Mouse (Mus musculus): Measurements from ENCODE around the gene Naa80. TPM values are rescaled to one million over a fixed set of nuclear protein-coding genes. Genes with fewer than 3 reads are reported as not detected.
A peak's percentile ranks its signal among the peaks of the same experiment; 100 is the strongest.

Gene Naa80
- total and polyA plus RNA-seq, 2 experiments from 2014 or later, result 19.4 to 32.8 TPM

DNA sequence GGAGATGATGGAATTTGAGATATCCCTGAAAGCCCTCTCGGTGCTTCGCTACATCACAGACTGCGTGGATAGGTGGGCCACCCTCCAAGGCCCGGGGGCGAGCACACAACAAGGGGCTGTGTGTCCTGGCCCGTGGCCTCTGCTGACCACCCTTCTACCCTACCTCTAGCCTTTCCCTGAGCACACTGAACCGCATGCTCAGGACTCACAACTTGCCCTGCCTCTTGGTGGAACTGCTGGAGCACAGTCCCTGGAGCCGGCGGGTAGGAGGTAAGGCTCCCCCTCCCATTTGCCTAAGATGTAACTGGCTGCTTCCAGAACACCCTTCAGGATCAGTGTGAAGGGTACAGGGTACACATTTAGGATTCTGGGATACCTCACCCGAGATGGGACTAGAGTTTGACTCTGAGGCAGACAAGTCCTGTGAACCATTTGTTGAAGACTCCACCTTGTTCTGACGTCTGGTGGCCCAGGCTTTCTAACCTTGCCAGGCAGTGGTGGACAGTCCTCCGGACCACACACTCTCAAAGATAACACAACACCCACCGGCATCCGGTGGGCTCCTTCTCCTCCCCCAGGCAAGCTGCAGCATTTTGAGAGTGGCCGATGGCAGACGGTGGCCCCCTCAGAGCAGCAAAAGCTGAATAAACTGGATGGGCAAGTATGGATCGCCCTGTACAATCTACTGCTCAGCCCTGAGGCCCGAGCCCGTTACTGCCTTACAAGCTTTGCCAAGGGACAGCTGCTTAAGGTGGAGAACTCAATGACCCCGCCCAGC lies 29.2 kb upstream of the Naa80 start:
- no peak overlapping the region for H3K27ac ChIP-seq
- TF ChIP-seq CTCF (IDR thresholded peaks at IDR 0.05; ENCODE audit: low read depth), result no peak
- H3K9me3 ChIP-seq (ENCODE audit: low read length), result no peaks in the 10 kb centered on the region
- 85% methylated on average over 20 of the region's 20 CpGs for WGBS
- no peak overlapping the region for H3K9ac ChIP-seq (replicated peaks; ENCODE audit: low read length)
- no peak for ATAC-seq
- H3K4me1 ChIP-seq (ENCODE audit: insufficient read depth, low read length), result peaks cover 30% of the 10 kb centered on the region
- no peak for DNase-seq (ENCODE audit: low spot score)
- H3K4me2 ChIP-seq (ENCODE audit: low read depth, low read length), result no peak overlapping the region
- H3K27me3 ChIP-seq (ENCODE audit: insufficient read depth, low read length), result 0 out of 2 replicates have a peak, but pooled peaks cover 7% of the 10 kb centered on the region
- H3K4me3 ChIP-seq (ENCODE audit: low read length), result no peak overlapping the region
- H3K36me3 ChIP-seq (ENCODE audit: insufficient read depth, low read length), result no peaks in the 10 kb centered on the region; the same call in 1 of the 2 replicates

DNA sequence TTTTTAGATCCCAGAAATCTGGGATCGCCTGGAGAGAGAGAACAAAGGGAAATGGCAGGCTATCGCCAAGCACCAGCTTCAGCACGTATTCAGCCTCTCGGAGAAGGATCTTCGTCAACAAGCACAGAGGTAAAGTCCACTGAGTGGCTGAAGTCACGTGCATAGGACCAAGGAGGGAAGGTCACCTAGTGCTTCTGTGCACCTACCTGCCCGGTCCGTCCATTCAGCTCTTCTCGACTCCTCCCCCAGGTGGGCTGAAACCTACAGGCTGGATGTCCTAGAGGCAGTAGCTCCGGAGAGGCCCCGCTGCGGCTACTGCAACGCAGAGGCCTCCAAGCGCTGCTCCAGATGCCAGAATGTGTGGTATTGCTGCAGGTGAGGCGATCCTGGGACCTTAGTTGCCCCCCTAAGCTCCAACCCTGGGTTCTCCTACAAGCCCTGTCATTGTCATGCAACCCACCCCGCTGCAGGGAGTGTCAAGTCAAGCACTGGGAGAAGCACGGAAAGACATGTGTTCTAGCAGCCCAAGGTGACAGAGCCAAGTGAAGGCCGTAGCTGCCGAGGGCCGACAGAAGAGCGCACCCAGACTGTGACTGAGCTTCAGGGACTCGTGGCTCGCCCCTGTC lies 28.1 kb upstream of the Naa80 start:
- H3K27me3 ChIP-seq (ENCODE audit: insufficient read depth, low read length), result 0 out of 2 replicates have a peak, but pooled peaks cover 7% of the 10 kb centered on the region
- no peak for TF ChIP-seq CTCF (IDR thresholded peaks at IDR 0.05; ENCODE audit: low read depth)
- no peak overlapping the region for H3K9ac ChIP-seq (replicated peaks; ENCODE audit: low read length)
- H3K4me3 ChIP-seq (ENCODE audit: low read length), result 0 out of 2 replicates have a peak overlapping the region, but pooled peaks have one; percentile 29
- peaks cover 31% of the 10 kb centered on the region for H3K4me1 ChIP-seq (ENCODE audit: insufficient read depth, low read length)
- ATAC-seq (no peak), DNase-seq (ENCODE audit: low spot score) (no peak)
- peak overlapping the region; percentile 58 for H3K4me2 ChIP-seq (ENCODE audit: low read depth, low read length)
- WGBS, result 42% methylated on average over 22 of the region's 23 CpGs
- H3K36me3 ChIP-seq (ENCODE audit: insufficient read depth, low read length), result no peaks in the 10 kb centered on the region
- H3K9me3 ChIP-seq (ENCODE audit: low read length), result no peaks in the 10 kb centered on the region
- H3K27ac ChIP-seq, result no peak overlapping the region

DNA sequence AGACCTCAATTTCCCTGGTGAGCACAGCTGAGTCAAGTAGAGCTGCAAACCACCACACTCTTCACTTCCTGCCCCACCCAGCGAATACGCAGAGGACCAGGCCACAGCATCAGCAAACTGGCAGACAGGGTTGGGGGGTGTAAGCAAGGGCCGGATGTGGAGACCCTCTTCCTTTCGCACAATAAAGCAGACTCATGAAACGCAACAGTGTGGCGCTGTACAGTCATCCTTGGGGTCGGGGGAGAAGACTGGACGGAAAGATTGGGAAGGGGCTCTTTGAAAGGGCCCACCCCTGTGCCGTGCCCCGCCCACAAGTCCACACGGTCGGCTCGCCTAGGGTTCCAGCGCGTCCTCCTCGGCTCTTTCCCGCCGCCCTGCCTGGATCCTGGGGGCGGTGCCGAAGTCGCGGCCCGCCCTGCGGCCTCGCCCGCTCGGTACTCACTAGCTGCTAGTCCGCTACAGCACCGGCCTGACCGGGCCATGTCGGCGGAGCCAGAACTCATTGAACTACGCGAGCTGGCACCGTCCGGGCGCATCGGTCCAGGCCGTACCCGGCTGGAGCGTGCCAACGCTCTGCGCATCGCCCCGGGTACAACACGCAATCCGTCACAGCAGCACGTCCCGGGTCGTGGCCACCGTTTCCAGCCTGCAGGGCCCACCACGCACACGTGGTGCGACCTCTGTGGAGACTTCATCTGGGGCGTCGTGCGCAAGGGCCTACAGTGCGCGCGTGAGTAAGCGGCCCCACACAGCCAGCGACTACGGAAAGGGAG lies 27.4 kb upstream of the Naa80 start, which contains the start of gene Rassf1:
Rassf1 (plus strand) TSS at position 439 of the 773 bp plus-strand sequence.
- WGBS, result 5% methylated on average over 63 of the region's 63 CpGs
- Histone ChIP-seq H3K4me1 (ENCODE audit: insufficient read depth, low read length) (peaks cover 38% of the 10 kb centered on the region), H3K4me2 (ENCODE audit: low read depth, low read length) (peak within 1 kb of the TSS; percentile 58), H3K36me3 (ENCODE audit: insufficient read depth, low read length) (no peaks in the 10 kb centered on the region), H3K9ac (replicated peaks; ENCODE audit: low read length) (peak within 1 kb of the TSS; percentile 31), H3K27ac (peak within 1 kb of the TSS; percentile 23; the same call in 1 of the 2 replicates), H3K27me3 (ENCODE audit: insufficient read depth, low read length) (0 out of 2 replicates have a peak, but pooled peaks cover 7% of the 10 kb centered on the region), H3K9me3 (ENCODE audit: low read length) (no peaks in the 10 kb centered on the region), H3K4me3 (ENCODE audit: low read length) (peak within 1 kb of the TSS; percentile 29)
- DNase-seq (ENCODE audit: low spot score), result peak; percentile 39
- TF ChIP-seq CTCF (IDR thresholded peaks at IDR 0.05; ENCODE audit: low read depth), result no peak; the same call in 1 of the 2 replicates
- ATAC-seq, result no peak

DNA sequence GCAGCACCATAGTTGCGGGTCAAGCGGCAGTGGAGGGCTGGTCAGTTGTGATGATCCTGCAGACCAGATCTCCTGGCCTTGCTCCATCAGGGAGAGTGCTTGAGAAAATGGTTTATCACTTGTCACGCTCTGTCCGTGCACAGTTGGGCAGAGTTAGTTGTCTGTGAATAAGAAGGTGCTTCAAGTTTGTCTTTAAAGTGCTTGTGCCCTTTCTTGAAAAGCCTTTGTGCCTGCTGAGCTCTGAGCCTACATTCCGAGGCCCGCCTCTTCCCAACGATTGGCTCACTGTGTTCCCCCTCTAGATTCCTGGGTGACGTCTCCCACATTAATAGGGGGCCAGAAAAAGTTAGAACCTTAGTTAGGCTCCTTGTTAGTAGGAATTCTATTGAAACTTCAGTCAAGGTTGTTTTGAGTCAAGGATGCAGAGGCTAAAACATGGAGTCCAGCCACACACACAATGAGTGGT lies 26.8 kb upstream of the Naa80 start:
- H3K27me3 ChIP-seq (ENCODE audit: insufficient read depth, low read length), result 0 out of 2 replicates have a peak, but pooled peaks cover 7% of the 10 kb centered on the region
- H3K4me2 ChIP-seq (ENCODE audit: low read depth, low read length), result peak overlapping the region; percentile 58
- peak overlapping the region; percentile 31 for H3K9ac ChIP-seq (replicated peaks; ENCODE audit: low read length)
- no peak for TF ChIP-seq CTCF (IDR thresholded peaks at IDR 0.05; ENCODE audit: low read depth)
- 19% methylated on average over 8 of the region's 8 CpGs for WGBS
- H3K27ac ChIP-seq, result peak overlapping the region; percentile 23; the same call in 1 of the 2 replicates
- ATAC-seq, result no peak
- no peak for DNase-seq (ENCODE audit: low spot score)
- H3K9me3 ChIP-seq (ENCODE audit: low read length), result no peaks in the 10 kb centered on the region
- peaks cover under 1% of the 10 kb centered on the region; the same call in 1 of the 2 replicates for H3K36me3 ChIP-seq (ENCODE audit: insufficient read depth, low read length)
- H3K4me3 ChIP-seq (ENCODE audit: low read length), result peak overlapping the region; percentile 29
- peaks cover 40% of the 10 kb centered on the region for H3K4me1 ChIP-seq (ENCODE audit: insufficient read depth, low read length)

DNA sequence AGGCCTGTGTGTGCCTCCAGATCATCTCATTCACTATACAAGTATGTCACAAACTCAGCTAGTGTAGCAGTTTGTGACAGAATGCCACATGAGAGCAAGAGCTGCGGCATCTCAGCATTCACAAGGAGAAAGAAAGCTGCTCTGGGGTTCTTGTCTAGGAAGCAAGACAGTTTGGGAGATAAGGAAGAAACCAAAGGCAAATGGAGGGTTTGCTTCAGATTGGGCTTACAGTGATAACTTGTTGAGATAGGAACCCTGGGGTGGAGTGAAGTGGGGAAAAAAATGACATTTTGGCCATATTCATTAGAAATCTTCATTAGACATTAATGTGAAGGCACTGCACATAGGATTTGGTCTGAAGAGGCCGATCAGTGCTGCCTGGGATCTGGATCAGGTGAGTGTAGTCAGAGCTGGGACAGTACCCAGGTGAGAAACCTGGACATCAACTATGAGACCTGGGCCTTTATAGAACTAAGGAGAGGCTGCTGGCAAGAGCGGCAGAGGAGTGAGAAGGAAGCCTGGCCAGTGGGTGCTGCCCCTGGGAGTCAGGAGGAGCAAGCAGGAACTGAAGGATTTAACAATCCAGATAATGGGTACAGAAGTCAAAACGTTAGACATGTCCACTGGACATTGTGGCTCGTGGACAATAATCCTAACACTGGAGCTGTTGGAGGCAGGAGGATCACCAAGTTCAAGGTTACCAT lies 25.8 kb upstream of the Naa80 start:
- no peak for TF ChIP-seq CTCF (IDR thresholded peaks at IDR 0.05; ENCODE audit: low read depth)
- H3K4me1 ChIP-seq (ENCODE audit: insufficient read depth, low read length), result peaks cover 31% of the 10 kb centered on the region
- no peak overlapping the region; the same call in 1 of the 2 replicates for H3K4me2 ChIP-seq (ENCODE audit: low read depth, low read length)
- H3K27me3 ChIP-seq (ENCODE audit: insufficient read depth, low read length), result 0 out of 2 replicates have a peak, but pooled peaks cover 7% of the 10 kb centered on the region
- no peaks in the 10 kb centered on the region for H3K9me3 ChIP-seq (ENCODE audit: low read length)
- H3K9ac ChIP-seq (replicated peaks; ENCODE audit: low read length), result no peak overlapping the region
- no peak overlapping the region for H3K27ac ChIP-seq
- H3K36me3 ChIP-seq (ENCODE audit: insufficient read depth, low read length), result peaks cover 9% of the 10 kb centered on the region
- 86% methylated on average over 5 of the region's 5 CpGs for WGBS
- ATAC-seq, result no peak
- H3K4me3 ChIP-seq (ENCODE audit: low read length), result no peak overlapping the region
- no peak for DNase-seq (ENCODE audit: low spot score)
